Mouse (Mus musculus) embryonic facial prominence, embryonic 13.5 days (tissue): ENCODE data around the gene Pitx1. TPM values are rescaled to one million over a fixed set of nuclear protein-coding genes. Genes with fewer than 3 reads are reported as not detected.

Source experiments
- ATAC-seq: fragments of 200-750 bp; cut with Nextera tagmentation; 2 replicates; pipeline ENCODE4 v1.8.0; 2017; ENCODE audit warnings: low read depth; ENCODE audit not compliant: insufficient number of reproducible peaks, insufficient read depth, low FRiP score, low TSS enrichment
- H3K27ac ChIP-seq: fragments of 300-500 bp; sonication (generic); 2 replicates; pipeline ENCODE4 v1.5.1; 2015; ENCODE audit warnings: moderate library complexity, mild to moderate bottlenecking, inconsistent platforms
- H3K27me3 ChIP-seq: fragments of 300-500 bp; sonication (generic); 2 replicates; pipeline ENCODE4 v1.6.1; 2015; ENCODE audit warnings: mild to moderate bottlenecking, inconsistent platforms
- H3K36me3 ChIP-seq: fragments of 300-500 bp; sonication (generic); 2 replicates; pipeline ENCODE4 v1.6.1; 2015; ENCODE audit warnings: mild to moderate bottlenecking, inconsistent platforms
- H3K4me1 ChIP-seq: fragments of 300-500 bp; sonication (generic); 2 replicates; pipeline ENCODE4 v1.6.1; 2015; ENCODE audit warnings: inconsistent platforms
- H3K4me2 ChIP-seq: fragments of 300-500 bp; sonication (generic); 2 replicates; pipeline ENCODE4 v1.6.1; 2015; ENCODE audit warnings: moderate library complexity, mild to moderate bottlenecking, inconsistent platforms
- H3K4me3 ChIP-seq: fragments of 300-500 bp; sonication (generic); 2 replicates; pipeline ENCODE4 v1.5.1; 2015; ENCODE audit warnings: mild to moderate bottlenecking, inconsistent platforms
- H3K9ac ChIP-seq: fragments of 300-500 bp; sonication (generic); 2 replicates; pipeline ENCODE4 v1.6.1; 2015; ENCODE audit warnings: mild to moderate bottlenecking, inconsistent platforms
- H3K9me3 ChIP-seq: fragments of 300-500 bp; sonication (generic); 2 replicates; pipeline ENCODE4 v1.6.1; 2016; ENCODE audit warnings: inconsistent platforms
- WGBS: fragments of 180-500 bp; shearing (Covaris S2); methylation state at CpG from one replicate; pipeline ENCODE4 v1.1.7; 2015; ENCODE audit warnings: mixed read lengths; 5-methylcytosine and 5-hydroxymethylcytosine counted together
- polyA plus RNA-seq: library from polyadenylated mRNA; unstranded; fragments of >200 nt; fragmentation: Nextera tagmentation; extraction: Ambion mirVana; gene quantifications from 2 replicates; pipeline ENCODE4 v1.2.1, GENCODE M21; 2015

Gene Pitx1
- polyA plus RNA-seq, 1 experiment from 2014 or later, result 62.7 TPM

DNA sequence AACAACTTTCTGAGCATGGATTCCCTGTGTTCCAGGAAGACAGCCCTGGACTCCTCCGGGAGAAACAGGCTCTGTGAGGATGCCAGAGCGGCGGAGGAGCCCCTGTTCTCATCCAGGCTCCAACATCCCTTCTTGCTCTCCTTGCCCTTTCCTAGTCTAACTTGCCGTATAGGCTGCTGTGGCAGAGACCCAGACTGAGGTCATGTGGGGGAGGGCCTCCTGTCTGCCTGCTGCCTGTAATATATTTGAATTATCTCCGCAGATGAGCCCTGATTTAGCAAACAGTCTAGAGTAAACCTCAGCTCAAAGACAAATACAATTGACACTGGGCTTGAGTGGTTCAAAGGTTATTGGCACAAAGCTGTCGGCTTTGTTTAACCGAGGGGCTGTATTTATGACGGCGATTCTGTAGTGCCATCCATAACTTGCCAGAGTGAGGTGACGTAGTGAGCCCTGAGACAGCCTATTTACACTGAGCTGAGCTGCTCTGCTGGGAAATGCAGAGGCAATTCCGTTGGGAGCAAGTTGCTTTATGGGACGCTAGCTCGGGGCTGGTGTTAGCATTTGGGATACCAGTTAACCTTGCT is 12.7 kb upstream of the Pitx1 start:
- no peak overlapping the region for H3K9ac ChIP-seq
- no peak for ATAC-seq

DNA sequence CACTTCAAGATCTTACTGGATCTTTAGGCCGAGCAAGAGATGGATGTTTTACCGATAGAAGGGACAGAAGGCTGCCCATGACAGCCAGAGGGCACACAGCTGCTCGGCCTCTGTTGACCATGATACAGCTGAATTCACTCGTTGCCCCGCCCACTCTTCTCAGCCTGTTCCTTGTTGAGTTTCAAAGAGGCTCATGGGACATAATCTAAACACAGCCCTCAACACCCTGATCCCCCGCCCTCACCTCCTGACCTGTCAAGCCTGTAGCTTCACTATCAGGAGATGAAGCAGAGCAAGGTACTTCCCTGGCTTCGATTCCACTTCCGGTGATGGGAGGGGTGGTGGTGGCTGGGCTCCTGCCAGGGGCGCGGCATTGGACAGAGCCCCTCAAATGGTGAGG is 11.8 kb upstream of the Pitx1 start:
- no peak overlapping the region for H3K4me2 ChIP-seq
- ATAC-seq, result no peak
- H3K4me3 ChIP-seq, result no peak overlapping the region
- 53% methylated on average over 10 of the region's 10 CpGs for WGBS
- peaks cover 4% of the 10 kb centered on the region; the same call in 1 of the 2 replicates for H3K9me3 ChIP-seq
- H3K27ac ChIP-seq, result no peak overlapping the region
- no peaks in the 10 kb centered on the region for H3K36me3 ChIP-seq
- H3K27me3 ChIP-seq, result peaks cover 63% of the 10 kb centered on the region
- no peak overlapping the region for H3K9ac ChIP-seq
- peaks cover 8% of the 10 kb centered on the region; the same call in 1 of the 2 replicates for H3K4me1 ChIP-seq

More for the DNA sequence above, 12.7 kb upstream of the Pitx1 start:
- 69% methylated on average over 13 of the region's 13 CpGs for WGBS
- H3K4me1 ChIP-seq, result peaks cover 10% of the 10 kb centered on the region; the same call in 1 of the 2 replicates
- H3K9me3 ChIP-seq, result peaks cover 3% of the 10 kb centered on the region; the same call in 1 of the 2 replicates
- H3K4me3 ChIP-seq, result no peak overlapping the region
- peaks cover 66% of the 10 kb centered on the region for H3K27me3 ChIP-seq
- no peak overlapping the region for H3K27ac ChIP-seq
- H3K4me2 ChIP-seq, result no peak overlapping the region
- no peaks in the 10 kb centered on the region for H3K36me3 ChIP-seq

DNA sequence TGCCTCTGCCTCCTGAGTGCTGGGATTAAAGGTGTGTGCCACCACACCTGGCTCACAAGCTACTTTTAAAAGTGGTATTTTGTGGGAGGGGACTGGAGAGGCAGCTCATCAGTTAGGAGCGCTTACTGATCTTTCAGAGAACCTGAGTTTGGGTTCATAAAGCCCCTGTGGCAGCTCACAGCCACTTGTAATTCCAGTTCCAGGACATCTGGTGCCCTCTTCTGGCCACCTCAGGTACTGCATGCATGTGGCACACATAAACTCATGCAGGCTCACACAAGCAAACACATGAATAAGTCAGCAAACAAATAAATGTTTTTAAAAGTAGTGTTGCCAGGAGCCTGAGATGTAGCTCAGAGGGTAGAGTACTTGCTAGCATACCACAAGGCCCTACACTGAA is 7.7 kb upstream of the Pitx1 start:
- WGBS, result 87% methylated on average over 1 of the region's 1 CpGs
- Histone ChIP-seq H3K27me3 (peaks cover 76% of the 10 kb centered on the region), H3K4me1 (peaks cover 36% of the 10 kb centered on the region), H3K9me3 (peaks cover 4% of the 10 kb centered on the region; the same call in 1 of the 2 replicates), H3K9ac (no peak overlapping the region), H3K36me3 (no peaks in the 10 kb centered on the region), H3K4me2 (no peak overlapping the region), H3K4me3 (no peak overlapping the region), H3K27ac (no peak overlapping the region)
- ATAC-seq, result no peak

DNA sequence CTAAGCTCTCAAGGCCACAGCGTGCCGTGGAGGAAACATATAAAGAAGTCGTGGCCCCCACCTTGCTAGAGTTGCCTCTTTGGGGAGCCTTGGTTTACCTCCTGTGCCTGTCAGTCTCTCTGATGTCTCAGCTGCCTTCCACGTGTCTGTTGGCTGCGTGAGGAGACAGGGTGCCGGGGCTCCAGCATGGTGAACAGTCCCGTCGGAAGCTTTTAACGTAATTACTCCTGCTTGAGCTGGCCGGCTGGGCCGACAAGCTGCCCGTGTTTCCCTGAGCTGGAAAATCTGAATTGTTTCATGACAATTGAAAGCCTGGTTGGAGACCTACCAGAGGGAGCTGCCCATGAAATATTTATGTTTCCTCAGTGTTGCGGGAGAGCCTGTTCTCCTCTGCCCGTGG is 4.2 kb upstream of the Pitx1 start:
- Histone ChIP-seq H3K4me3 (no peak overlapping the region), H3K4me2 (no peak overlapping the region), H3K4me1 (peaks cover 36% of the 10 kb centered on the region), H3K36me3 (no peaks in the 10 kb centered on the region), H3K27ac (no peak overlapping the region), H3K9ac (peak overlapping the region; percentile 4; the same call in 1 of the 2 replicates), H3K27me3 (peaks cover 78% of the 10 kb centered on the region), H3K9me3 (peaks cover 4% of the 10 kb centered on the region; the same call in 1 of the 2 replicates)
- ATAC-seq, result no peak
- 26% methylated on average over 14 of the region's 14 CpGs for WGBS

DNA sequence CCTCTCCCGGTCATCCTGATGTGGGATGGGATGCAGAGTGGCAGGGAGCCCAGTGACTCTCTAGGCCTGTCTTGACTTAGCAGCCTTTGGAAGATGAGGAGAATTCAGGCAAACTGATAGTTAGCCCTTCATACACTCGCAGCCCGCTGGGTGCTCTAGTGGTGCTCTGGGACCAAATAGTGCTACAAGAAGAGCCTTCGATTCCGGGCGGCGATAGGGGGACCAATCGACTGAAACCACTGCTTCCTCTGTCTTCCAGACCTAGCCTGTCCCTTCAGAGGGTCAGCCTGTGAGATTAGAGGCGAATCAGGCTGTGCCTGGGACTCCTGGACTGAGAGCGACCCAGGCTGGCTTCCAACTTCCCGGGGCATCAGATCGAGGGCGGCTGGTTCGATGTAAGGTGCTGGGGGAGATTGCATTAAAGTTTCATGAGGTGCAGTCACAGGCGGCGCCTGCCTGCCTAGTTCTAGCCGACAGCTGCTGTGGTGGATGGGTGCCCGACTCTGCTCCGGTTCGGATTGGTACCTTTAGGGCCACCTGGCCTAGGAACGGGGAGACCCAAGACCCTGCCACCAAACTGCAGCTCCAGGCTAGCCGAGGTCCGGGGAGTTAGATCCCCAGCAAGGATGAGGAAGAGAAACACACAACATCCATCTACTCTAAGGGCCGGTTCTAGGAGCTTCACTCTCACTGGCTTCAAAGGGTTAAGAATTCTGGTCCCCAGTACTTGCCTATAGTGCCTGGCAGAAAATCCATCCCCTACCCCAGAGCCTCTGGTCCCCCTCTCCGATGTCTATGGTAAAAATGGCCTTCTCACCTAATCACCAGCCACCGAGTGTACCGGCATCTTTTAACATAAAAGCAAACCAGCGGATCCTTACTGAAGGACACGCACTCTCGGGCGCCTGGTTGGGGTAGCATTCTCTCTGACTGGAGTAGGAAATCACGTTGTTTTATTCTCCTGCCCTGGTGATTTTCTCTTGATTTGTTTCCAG is 1.1 kb upstream of the Pitx1 start:
- H3K36me3 ChIP-seq, result no peaks in the 10 kb centered on the region
- peak overlapping the region; percentile 77 for H3K9ac ChIP-seq
- H3K27me3 ChIP-seq, result peaks cover 100% of the 10 kb centered on the region
- peak overlapping the region; percentile 43 for H3K4me3 ChIP-seq
- H3K4me2 ChIP-seq, result peak overlapping the region; percentile 60
- peak overlapping the region; percentile 73 for H3K27ac ChIP-seq
- no peak for ATAC-seq
- peaks cover 34% of the 10 kb centered on the region for H3K4me1 ChIP-seq
- H3K9me3 ChIP-seq, result no peaks in the 10 kb centered on the region
- 1% methylated on average over 32 of the region's 32 CpGs for WGBS

DNA sequence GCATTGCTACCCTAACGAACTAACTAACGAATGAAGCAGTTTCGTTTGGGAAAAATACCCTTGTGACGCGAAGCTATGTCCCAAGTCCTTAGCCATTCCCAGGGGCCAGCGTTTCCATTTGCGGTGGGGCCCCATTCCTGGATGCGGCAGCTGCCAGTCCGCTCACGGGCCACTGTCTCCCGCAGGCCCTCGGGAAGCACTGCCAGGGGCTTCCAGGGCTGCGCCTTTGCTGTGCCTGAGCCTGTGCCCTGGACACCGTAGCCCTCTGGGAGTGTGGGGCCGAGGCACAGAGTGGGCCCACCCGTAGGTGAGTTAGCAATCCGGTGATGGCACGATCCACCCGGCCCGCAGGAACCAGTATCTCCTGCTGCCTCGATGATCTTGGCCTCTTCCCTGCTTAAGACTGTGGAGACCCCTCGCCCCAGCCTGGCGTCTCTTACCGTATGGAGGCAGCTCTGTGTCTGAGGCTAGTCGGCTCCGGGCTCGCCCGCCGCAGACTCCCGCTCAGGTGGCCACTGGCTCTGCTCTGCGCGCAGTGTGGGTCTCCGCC is 369 bp downstream of the Pitx1 start:
- H3K9ac ChIP-seq, result peak overlapping the region; percentile 77
- peaks cover 100% of the 10 kb centered on the region for H3K27me3 ChIP-seq
- H3K4me1 ChIP-seq, result peaks cover 35% of the 10 kb centered on the region
- H3K36me3 ChIP-seq, result no peaks in the 10 kb centered on the region
- ATAC-seq, result no peak
- peak overlapping the region; percentile 43 for H3K4me3 ChIP-seq
- H3K27ac ChIP-seq, result peak overlapping the region; percentile 73
- no peaks in the 10 kb centered on the region for H3K9me3 ChIP-seq
- peak overlapping the region; percentile 60 for H3K4me2 ChIP-seq
- WGBS, result under 1% methylated on average over 33 of the region's 33 CpGs

DNA sequence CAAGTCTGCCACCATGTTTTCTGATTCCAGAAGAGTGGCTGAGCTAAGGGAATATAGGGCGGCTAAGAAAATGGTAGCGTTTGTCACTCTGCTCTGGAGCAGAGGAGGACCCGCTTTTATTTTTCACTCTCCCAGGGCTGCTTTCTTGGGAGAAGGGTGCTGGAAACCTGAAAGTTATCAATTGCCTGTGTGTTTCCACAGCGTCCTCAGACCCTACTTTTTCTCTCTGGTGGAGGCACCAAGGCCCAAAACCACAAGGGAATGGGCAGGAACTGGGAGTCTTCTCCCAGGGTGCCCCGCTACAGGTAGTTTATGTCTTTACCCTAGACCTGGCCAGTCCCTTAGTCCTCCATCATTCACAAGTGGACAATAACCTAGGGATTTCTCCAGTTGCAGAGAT is 1.3 kb downstream of the Pitx1 start:
- H3K27me3 ChIP-seq, result peaks cover 100% of the 10 kb centered on the region

DNA sequence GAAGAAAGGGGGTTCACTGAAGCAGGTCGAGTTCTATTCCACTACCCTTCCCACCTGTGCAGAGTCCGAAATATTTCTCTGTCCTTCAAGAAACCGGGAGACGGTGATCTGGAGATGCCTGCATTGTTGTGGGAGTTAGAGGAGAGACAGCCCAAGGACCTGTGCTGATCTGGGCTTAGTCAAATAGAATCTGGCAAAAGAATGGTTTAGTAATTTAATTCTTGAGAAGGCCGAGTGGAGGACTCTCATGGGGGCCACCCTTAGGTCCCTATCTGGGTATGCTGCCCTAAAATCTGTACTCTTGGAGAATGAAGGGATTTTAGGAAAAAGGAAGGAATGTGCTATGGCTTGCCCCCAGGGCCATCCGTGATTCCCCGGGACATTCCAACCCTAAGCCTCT is 2.1 kb downstream of the Pitx1 start:
- Histone ChIP-seq H3K9ac (peak overlapping the region; percentile 78), H3K36me3 (no peaks in the 10 kb centered on the region), H3K27me3 (peaks cover 97% of the 10 kb centered on the region), H3K4me3 (peak overlapping the region; percentile 28), H3K4me1 (peaks cover 32% of the 10 kb centered on the region), H3K4me2 (peak overlapping the region; percentile 60), H3K9me3 (no peaks in the 10 kb centered on the region), H3K27ac (peak overlapping the region; percentile 0; the same call in 1 of the 2 replicates)
- WGBS, result 4% methylated on average over 7 of the region's 7 CpGs
- ATAC-seq, result no peak

More for the DNA sequence above, 1.3 kb downstream of the Pitx1 start:
- 6% methylated on average over 5 of the region's 5 CpGs for WGBS
- Histone ChIP-seq H3K4me1 (peaks cover 37% of the 10 kb centered on the region), H3K4me3 (peak overlapping the region; percentile 43), H3K36me3 (no peaks in the 10 kb centered on the region), H3K9ac (peak overlapping the region; percentile 78), H3K27ac (peak overlapping the region; percentile 23; the same call in 1 of the 2 replicates), H3K9me3 (no peaks in the 10 kb centered on the region), H3K4me2 (peak overlapping the region; percentile 60)
- ATAC-seq, result no peak

DNA sequence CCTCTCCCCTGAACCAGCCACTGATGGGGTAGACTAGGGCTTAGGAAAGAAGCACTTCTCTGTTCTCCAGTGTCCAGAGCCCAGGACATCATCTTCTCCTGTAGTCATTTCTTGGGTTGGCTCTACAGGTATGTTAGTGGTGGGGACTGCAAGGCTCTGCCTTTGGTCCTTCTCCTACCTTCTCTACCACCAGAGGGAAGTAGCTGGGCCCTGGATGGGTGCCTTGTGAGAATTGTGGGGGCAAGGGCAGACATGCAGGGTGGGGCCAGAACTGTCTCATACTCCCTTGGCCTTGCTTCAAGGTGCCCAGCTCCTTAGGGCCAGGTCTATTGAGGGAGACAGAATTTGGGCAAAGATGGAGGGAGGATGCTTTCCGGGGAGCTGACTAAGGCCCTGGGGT is 3.4 kb downstream of the Pitx1 start:
- Histone ChIP-seq H3K27ac (peak overlapping the region; percentile 86), H3K9ac (peak overlapping the region; percentile 78), H3K36me3 (no peaks in the 10 kb centered on the region), H3K4me2 (peak overlapping the region; percentile 60), H3K27me3 (peaks cover 97% of the 10 kb centered on the region), H3K4me1 (peaks cover 32% of the 10 kb centered on the region), H3K4me3 (peak overlapping the region; percentile 52; the same call in 1 of the 2 replicates), H3K9me3 (no peaks in the 10 kb centered on the region)
- 50% methylated on average over 1 of the region's 1 CpGs for WGBS
- ATAC-seq, result no peak

DNA sequence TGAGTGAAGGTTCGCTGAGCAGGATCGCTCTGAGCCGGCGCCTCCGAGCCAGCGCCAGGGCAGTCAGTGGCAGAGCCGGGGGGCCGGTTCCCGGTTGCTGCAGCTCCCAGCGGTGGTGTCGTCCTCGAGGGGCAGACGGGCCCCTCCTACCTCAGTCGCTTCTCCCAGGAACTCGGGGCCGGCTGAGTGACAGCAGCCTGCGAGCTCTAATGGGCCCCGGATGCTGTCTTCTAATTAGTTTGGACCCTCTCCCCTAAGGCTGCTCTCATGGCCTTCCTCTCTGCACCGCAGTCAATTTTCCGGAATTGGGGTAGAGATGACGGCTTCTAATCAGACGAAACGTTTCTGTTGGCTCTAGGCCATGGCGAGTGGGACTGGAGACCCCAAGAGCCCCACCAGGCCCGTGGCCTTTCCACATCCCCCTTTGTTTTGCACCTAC is 4.3 kb downstream of the Pitx1 start:
- Histone ChIP-seq H3K27me3 (peaks cover 93% of the 10 kb centered on the region), H3K9ac (peak overlapping the region; percentile 78), H3K4me2 (peak overlapping the region; percentile 60), H3K36me3 (no peaks in the 10 kb centered on the region), H3K27ac (peak overlapping the region; percentile 86), H3K4me3 (peak overlapping the region; percentile 52), H3K4me1 (peaks cover 32% of the 10 kb centered on the region), H3K9me3 (no peaks in the 10 kb centered on the region)
- ATAC-seq, result no peak
- WGBS, result 4% methylated on average over 25 of the region's 25 CpGs
